Mouse (Mus musculus) midbrain, embryonic 16.5 days (tissue): ENCODE measurements at regions not wholly inside any gene's neighbourhood (a gene's known extent, or its start where the extent isn't known, plus 50 kb on each side); places are given as distances from the start of the nearest gene placed in this dataset.
A peak's percentile ranks its signal among the peaks of the same experiment; 100 is the strongest.

Experiments
- ATAC-seq: fragments of 200-750 bp; cut with Nextera tagmentation; 2 replicates; pipeline ENCODE4 v1.8.0; 2017; ENCODE audit warnings: moderate TSS enrichment
- H3K27ac ChIP-seq: fragments of 300-500 bp; sonication (generic); 2 replicates; pipeline ENCODE4 v1.5.1; 2014; ENCODE audit warnings: mild to moderate bottlenecking, low read length, mixed read lengths
- H3K27me3 ChIP-seq: fragments of 300-500 bp; sonication (generic); 2 replicates; pipeline ENCODE4 v1.6.1; 2014; ENCODE audit warnings: low read depth, low read length, mixed read lengths; ENCODE audit not compliant: control insufficient read depth, insufficient read depth
- H3K36me3 ChIP-seq: fragments of 300-500 bp; sonication (generic); 2 replicates; pipeline ENCODE4 v1.6.1; 2014; ENCODE audit warnings: mild to moderate bottlenecking, low read length, moderate library complexity, mixed read lengths; ENCODE audit not compliant: control insufficient read depth, insufficient read depth
- H3K4me1 ChIP-seq: fragments of 300-500 bp; sonication (generic); 2 replicates; pipeline ENCODE4 v1.6.1; 2014; ENCODE audit warnings: mild to moderate bottlenecking, low read length, mixed read lengths; ENCODE audit not compliant: control insufficient read depth, insufficient read depth
- H3K4me2 ChIP-seq: fragments of 300-500 bp; sonication (generic); 2 replicates; pipeline ENCODE4 v1.6.1; 2014; ENCODE audit warnings: mild to moderate bottlenecking, low read length, mixed read lengths
- H3K4me3 ChIP-seq: fragments of 300-500 bp; sonication (generic); 2 replicates; pipeline ENCODE4 v1.5.1; 2014; ENCODE audit warnings: low read depth, mild to moderate bottlenecking, low read length, moderate library complexity, mixed read lengths
- H3K9ac ChIP-seq: fragments of 300-500 bp; sonication (generic); 2 replicates; pipeline ENCODE4 v1.6.1; 2014; ENCODE audit warnings: low read depth, low read length, mixed read lengths
- H3K9me3 ChIP-seq: fragments of 300-500 bp; sonication (generic); replicated peaks from 2 replicates; pipeline ENCODE4 v1.6.1; 2014; ENCODE audit warnings: mild to moderate bottlenecking, low read length, mixed read lengths; ENCODE audit not compliant: control insufficient read depth, poor library complexity, severe bottlenecking
- WGBS: fragments of 180-500 bp; shearing (Covaris S2); extraction: QIAGEN DNeasy Blood & Tissue Kit; methylation state at CpG from one replicate; pipeline ENCODE4 v1.1.7; 2014; 5-methylcytosine and 5-hydroxymethylcytosine counted together

GRCm38 (mm10) chr8:12499658-12500057 is 73.2 kb upstream of the Spaca7 start:
- Histone ChIP-seq H3K36me3 (no peaks in the 10 kb centered on the region), H3K4me2 (no peak overlapping the region), H3K9ac (no peak overlapping the region), H3K4me1 (peaks cover 10% of the 10 kb centered on the region), H3K27ac (no peak overlapping the region), H3K4me3 (no peak overlapping the region), H3K27me3 (peaks cover 3% of the 10 kb centered on the region; the same call in 1 of the 2 replicates), H3K9me3 (no peaks in the 10 kb centered on the region)
- WGBS = 18% methylated on average over 5 of the region's 5 CpGs
- no peak for ATAC-seq

GRCm38 (mm10) chr8:12500291-12500690 is 72.5 kb upstream of the Spaca7 start:
- Histone ChIP-seq H3K9me3 (no peaks in the 10 kb centered on the region), H3K4me2 (no peak overlapping the region), H3K9ac (no peak overlapping the region), H3K27ac (no peak overlapping the region), H3K4me1 (peaks cover 10% of the 10 kb centered on the region), H3K27me3 (peaks cover 3% of the 10 kb centered on the region), H3K36me3 (no peaks in the 10 kb centered on the region), H3K4me3 (no peak overlapping the region)
- ATAC-seq = no peak
- WGBS = 43% methylated on average over 3 of the region's 3 CpGs

- Histone ChIP-seq H3K27me3 (peaks cover 3% of the 10 kb centered on the region), H3K4me2 (peak overlapping the region; percentile 50), H3K9me3 (no peaks in the 10 kb centered on the region), H3K9ac (peak overlapping the region; percentile 51), H3K4me3 (peak overlapping the region; percentile 29), H3K36me3 (no peaks in the 10 kb centered on the region), H3K4me1 (peaks cover 10% of the 10 kb centered on the region), H3K27ac (peak overlapping the region; percentile 48)
- ATAC-seq = 0 out of 2 replicates have a peak, but pooled peaks have one; percentile 23
- 2% methylated on average over 11 of the region's 11 CpGs for WGBS
Measured at GRCm38 (mm10) chr8:12501824-12502223, 71.0 kb upstream of the Spaca7 start.

GRCm38 (mm10) chr8:12502321-12502775 is 70.5 kb upstream of the Spaca7 start:
- ATAC-seq = peak; percentile 62
- Histone ChIP-seq H3K4me3 (peak overlapping the region; percentile 29), H3K36me3 (no peaks in the 10 kb centered on the region), H3K27ac (peak overlapping the region; percentile 6; the same call in 1 of the 2 replicates), H3K27me3 (peaks cover 3% of the 10 kb centered on the region), H3K9ac (peak overlapping the region; percentile 51), H3K4me1 (peaks cover 10% of the 10 kb centered on the region), H3K9me3 (no peaks in the 10 kb centered on the region), H3K4me2 (peak overlapping the region; percentile 50)
- WGBS = under 1% methylated on average over 22 of the region's 22 CpGs

GRCm38 (mm10) chr8:12502856-12503255 is 70.0 kb upstream of the Spaca7 start:
- Histone ChIP-seq H3K4me1 (peaks cover 10% of the 10 kb centered on the region), H3K9me3 (no peaks in the 10 kb centered on the region), H3K27me3 (peaks cover 3% of the 10 kb centered on the region), H3K27ac (peak overlapping the region; percentile 6; the same call in 1 of the 2 replicates), H3K4me2 (peak overlapping the region; percentile 50), H3K9ac (peak overlapping the region; percentile 51; the same call in 1 of the 2 replicates), H3K36me3 (no peaks in the 10 kb centered on the region), H3K4me3 (peak overlapping the region; percentile 29; the same call in 1 of the 2 replicates)
- no peak for ATAC-seq
- 12% methylated on average over 6 of the region's 6 CpGs for WGBS

GRCm38 (mm10) chr8:12503344-12503743 is 69.5 kb upstream of the Spaca7 start:
- Histone ChIP-seq H3K27ac (no peak overlapping the region), H3K4me2 (no peak overlapping the region), H3K36me3 (no peaks in the 10 kb centered on the region), H3K9me3 (no peaks in the 10 kb centered on the region), H3K9ac (no peak overlapping the region), H3K4me3 (no peak overlapping the region), H3K4me1 (peaks cover 10% of the 10 kb centered on the region), H3K27me3 (peaks cover 3% of the 10 kb centered on the region)
- 3% methylated on average over 14 of the region's 14 CpGs for whole genome bisulfite sequencing
- ATAC-seq = no peak

GRCm38 (mm10) chr8:12504240-12504639 is 68.6 kb upstream of the Spaca7 start:
- H3K9ac ChIP-seq = no peak overlapping the region
- WGBS = 3% methylated on average over 11 of the region's 11 CpGs
- ATAC-seq = no peak
- no peak overlapping the region for H3K27ac ChIP-seq
- H3K4me1 ChIP-seq = peaks cover 10% of the 10 kb centered on the region
- no peak overlapping the region for H3K4me3 ChIP-seq
- H3K36me3 ChIP-seq = no peaks in the 10 kb centered on the region
- H3K9me3 ChIP-seq = no peaks in the 10 kb centered on the region
- H3K27me3 ChIP-seq = peaks cover 3% of the 10 kb centered on the region
- H3K4me2 ChIP-seq = no peak overlapping the region

- Histone ChIP-seq H3K4me1 (peaks cover 10% of the 10 kb centered on the region), H3K4me2 (no peak overlapping the region), H3K27ac (no peak overlapping the region), H3K9me3 (no peaks in the 10 kb centered on the region), H3K4me3 (no peak overlapping the region), H3K27me3 (peaks cover 2% of the 10 kb centered on the region), H3K36me3 (no peaks in the 10 kb centered on the region), H3K9ac (no peak overlapping the region)
- no peak for ATAC-seq
- WGBS = 12% methylated on average over 3 of the region's 3 CpGs
Measured at GRCm38 (mm10) chr8:12504777-12505176, 68.1 kb upstream of the Spaca7 start.

- H3K4me2 ChIP-seq = no peak overlapping the region
- no peak overlapping the region for H3K27ac ChIP-seq
- ATAC-seq = no peak
- H3K36me3 ChIP-seq = no peaks in the 10 kb centered on the region
- no peaks in the 10 kb centered on the region; the same call in none of the 2 replicates for H3K27me3 ChIP-seq
- no peak overlapping the region for H3K9ac ChIP-seq
- no peaks in the 10 kb centered on the region for H3K9me3 ChIP-seq
- no peak overlapping the region for H3K4me3 ChIP-seq
- H3K4me1 ChIP-seq = no peaks in the 10 kb centered on the region
- 54% methylated on average over 2 of the region's 2 CpGs for WGBS
Measured at GRCm38 (mm10) chr8:12510233-12510632, 62.6 kb upstream of the Spaca7 start.
